Mouse (Mus musculus): ENCODE data around the gene Gm38393. TPM values are rescaled to one million over a fixed set of nuclear protein-coding genes. Genes with fewer than 3 reads are reported as not detected.

The Gm38393 gene
- polyA plus RNA-seq (2015; fragmentation: Nextera tagmentation; extraction: Ambion mirVana), result 3.2 TPM in 2 replicates

GRCm38 (mm10) chr7:60004606-60005330 is at the start of gene Gm38393, which contains the start of gene Snurf:
Gene Gm38393 (minus strand): TSS chr7:60005064.
Gene Snurf (minus strand): TSS chr7:60005049.
- H3K4me3 ChIP-seq (ENCODE audit: low read length), result peak within 1 kb of the TSS; percentile 63
- ATAC-seq, result peak; percentile 80

GRCm38 (mm10) chr7:60047481-60048201 is 42.8 kb upstream of the Gm38393 start:
- no peaks in the 10 kb centered on the region for H3K4me1 ChIP-seq (ENCODE audit: control insufficient read depth, insufficient read depth, low read depth, low read length)
- no peaks in the 10 kb centered on the region for H3K27me3 ChIP-seq (replicated peaks; ENCODE audit: control insufficient read depth, insufficient read depth, low read length)
- H3K36me3 ChIP-seq (ENCODE audit: control insufficient read depth, insufficient read depth, low read length), result no peaks in the 10 kb centered on the region
- ATAC-seq, result peak; percentile 79
- H3K4me3 ChIP-seq (ENCODE audit: low read length), result peak overlapping the region; percentile 24
- no peak overlapping the region; the same call in 1 of the 2 replicates for H3K9ac ChIP-seq (ENCODE audit: low read depth, low read length)
- no peaks in the 10 kb centered on the region for H3K9me3 ChIP-seq (ENCODE audit: control insufficient read depth, low read length)
- H3K27ac ChIP-seq (ENCODE audit: low read depth, low read length), result no peak overlapping the region; the same call in 1 of the 2 replicates
- 68% methylated on average over 6 of the region's 6 CpGs for WGBS
- H3K4me2 ChIP-seq (ENCODE audit: low read length), result no peak overlapping the region

More at GRCm38 (mm10) chr7:60004606-60005330, at the start of gene Gm38393, which contains the start of gene Snurf:
- H3K36me3 ChIP-seq (ENCODE audit: control insufficient read depth, insufficient read depth, low read length), result no peaks in the 10 kb centered on the region
- H3K27ac ChIP-seq (ENCODE audit: low read depth, low read length), result peak within 1 kb of the TSS; percentile 89
- 54% methylated on average over 30 of the region's 30 CpGs for WGBS
- no peaks in the 10 kb centered on the region for H3K4me1 ChIP-seq (ENCODE audit: control insufficient read depth, insufficient read depth, low read depth, low read length)
- H3K4me2 ChIP-seq (ENCODE audit: low read length), result peak within 1 kb of the TSS; percentile 53
- no peaks in the 10 kb centered on the region for H3K27me3 ChIP-seq (replicated peaks; ENCODE audit: control insufficient read depth, insufficient read depth, low read length)
- peaks cover 19% of the 10 kb centered on the region for H3K9me3 ChIP-seq (ENCODE audit: control insufficient read depth, low read length)
- peak within 1 kb of the TSS; percentile 81 for H3K9ac ChIP-seq (ENCODE audit: low read depth, low read length)

- no peak overlapping the region for H3K4me2 ChIP-seq (ENCODE audit: low read length)
- H3K36me3 ChIP-seq (ENCODE audit: control insufficient read depth, insufficient read depth, low read length), result no peaks in the 10 kb centered on the region
- WGBS, result 62% methylated on average over 3 of the region's 3 CpGs
- no peak overlapping the region for H3K9ac ChIP-seq (ENCODE audit: low read depth, low read length)
- H3K27ac ChIP-seq (ENCODE audit: low read depth, low read length), result no peak overlapping the region
- no peaks in the 10 kb centered on the region for H3K27me3 ChIP-seq (replicated peaks; ENCODE audit: control insufficient read depth, insufficient read depth, low read length)
- no peaks in the 10 kb centered on the region for H3K4me1 ChIP-seq (ENCODE audit: control insufficient read depth, insufficient read depth, low read depth, low read length)
- H3K9me3 ChIP-seq (ENCODE audit: control insufficient read depth, low read length), result no peaks in the 10 kb centered on the region
- H3K4me3 ChIP-seq (ENCODE audit: low read length), result no peak overlapping the region
- ATAC-seq, result no peak
Measured at GRCm38 (mm10) chr7:60013186-60013585, 8.3 kb upstream of the Gm38393 start.

GRCm38 (mm10) chr7:60007727-60008360 is 3.0 kb upstream of the Gm38393 start:
- Histone ChIP-seq H3K9me3 (ENCODE audit: control insufficient read depth, low read length) (peaks cover 15% of the 10 kb centered on the region), H3K4me3 (ENCODE audit: low read length) (no peak overlapping the region), H3K4me2 (ENCODE audit: low read length) (no peak overlapping the region), H3K9ac (ENCODE audit: low read depth, low read length) (no peak overlapping the region), H3K27ac (ENCODE audit: low read depth, low read length) (no peak overlapping the region), H3K36me3 (ENCODE audit: control insufficient read depth, insufficient read depth, low read length) (no peaks in the 10 kb centered on the region), H3K27me3 (replicated peaks; ENCODE audit: control insufficient read depth, insufficient read depth, low read length) (no peaks in the 10 kb centered on the region), H3K4me1 (ENCODE audit: control insufficient read depth, insufficient read depth, low read depth, low read length) (no peaks in the 10 kb centered on the region)
- no peak for ATAC-seq
- 45% methylated on average over 3 of the region's 3 CpGs for WGBS

GRCm38 (mm10) chr7:60006262-60006661 is 1.4 kb upstream of the Gm38393 start:
- Histone ChIP-seq H3K4me2 (ENCODE audit: low read length) (no peak overlapping the region), H3K9ac (ENCODE audit: low read depth, low read length) (no peak overlapping the region), H3K4me3 (ENCODE audit: low read length) (no peak overlapping the region), H3K4me1 (ENCODE audit: control insufficient read depth, insufficient read depth, low read depth, low read length) (no peaks in the 10 kb centered on the region), H3K27me3 (replicated peaks; ENCODE audit: control insufficient read depth, insufficient read depth, low read length) (no peaks in the 10 kb centered on the region), H3K36me3 (ENCODE audit: control insufficient read depth, insufficient read depth, low read length) (no peaks in the 10 kb centered on the region), H3K27ac (ENCODE audit: low read depth, low read length) (no peak overlapping the region), H3K9me3 (ENCODE audit: control insufficient read depth, low read length) (peaks cover 19% of the 10 kb centered on the region)
- no peak for ATAC-seq
- WGBS, result 47% methylated on average over 2 of the region's 2 CpGs

- H3K4me3 ChIP-seq (ENCODE audit: low read length), result peak overlapping the region; percentile 63
- peak overlapping the region; percentile 81 for H3K9ac ChIP-seq (ENCODE audit: low read depth, low read length)
- 45% methylated on average over 22 of the region's 22 CpGs for WGBS
- H3K4me2 ChIP-seq (ENCODE audit: low read length), result peak overlapping the region; percentile 53
- no peaks in the 10 kb centered on the region for H3K36me3 ChIP-seq (ENCODE audit: control insufficient read depth, insufficient read depth, low read length)
- no peaks in the 10 kb centered on the region for H3K4me1 ChIP-seq (ENCODE audit: control insufficient read depth, insufficient read depth, low read depth, low read length)
- peak; percentile 84 for ATAC-seq
- no peaks in the 10 kb centered on the region for H3K27me3 ChIP-seq (replicated peaks; ENCODE audit: control insufficient read depth, insufficient read depth, low read length)
- peaks cover 19% of the 10 kb centered on the region for H3K9me3 ChIP-seq (ENCODE audit: control insufficient read depth, low read length)
- peak overlapping the region; percentile 89 for H3K27ac ChIP-seq (ENCODE audit: low read depth, low read length)
Measured at GRCm38 (mm10) chr7:60003921-60004605, 801 bp downstream of the Gm38393 start.

GRCm38 (mm10) chr7:60003006-60003865 is 1.6 kb downstream of the Gm38393 start:
- H3K27me3 ChIP-seq (replicated peaks; ENCODE audit: control insufficient read depth, insufficient read depth, low read length), result no peaks in the 10 kb centered on the region
- peaks cover 19% of the 10 kb centered on the region for H3K9me3 ChIP-seq (ENCODE audit: control insufficient read depth, low read length)
- peak overlapping the region; percentile 89 for H3K27ac ChIP-seq (ENCODE audit: low read depth, low read length)
- H3K9ac ChIP-seq (ENCODE audit: low read depth, low read length), result peak overlapping the region; percentile 81
- WGBS, result 56% methylated on average over 12 of the region's 12 CpGs
- H3K4me3 ChIP-seq (ENCODE audit: low read length), result peak overlapping the region; percentile 63
- ATAC-seq, result peak; percentile 80
- peak overlapping the region; percentile 53 for H3K4me2 ChIP-seq (ENCODE audit: low read length)
- H3K4me1 ChIP-seq (ENCODE audit: control insufficient read depth, insufficient read depth, low read depth, low read length), result no peaks in the 10 kb centered on the region
- H3K36me3 ChIP-seq (ENCODE audit: control insufficient read depth, insufficient read depth, low read length), result no peaks in the 10 kb centered on the region

- no peaks in the 10 kb centered on the region for H3K4me1 ChIP-seq (ENCODE audit: control insufficient read depth, insufficient read depth, low read depth, low read length)
- ATAC-seq, result no peak
Measured at GRCm38 (mm10) chr7:59978646-59979045, 26.2 kb downstream of the Gm38393 start.

More at GRCm38 (mm10) chr7:59978646-59979045, 26.2 kb downstream of the Gm38393 start:
- H3K9ac ChIP-seq (ENCODE audit: low read depth, low read length), result no peak overlapping the region
- peaks cover 3% of the 10 kb centered on the region; the same call in 1 of the 2 replicates for H3K36me3 ChIP-seq (ENCODE audit: control insufficient read depth, insufficient read depth, low read length)
- no peak overlapping the region for H3K4me3 ChIP-seq (ENCODE audit: low read length)
- H3K27me3 ChIP-seq (replicated peaks; ENCODE audit: control insufficient read depth, insufficient read depth, low read length), result no peaks in the 10 kb centered on the region
- H3K9me3 ChIP-seq (ENCODE audit: control insufficient read depth, low read length), result no peaks in the 10 kb centered on the region
- no peak overlapping the region for H3K4me2 ChIP-seq (ENCODE audit: low read length)
- WGBS, result 73% methylated on average over 1 of the region's 1 CpGs
- H3K27ac ChIP-seq (ENCODE audit: low read depth, low read length), result no peak overlapping the region

Measured in hindbrain, embryonic 16.5 days (tissue).